Mouse (Mus musculus): ENCODE measurements around the gene Josd1.

Josd1 gene

DNA sequence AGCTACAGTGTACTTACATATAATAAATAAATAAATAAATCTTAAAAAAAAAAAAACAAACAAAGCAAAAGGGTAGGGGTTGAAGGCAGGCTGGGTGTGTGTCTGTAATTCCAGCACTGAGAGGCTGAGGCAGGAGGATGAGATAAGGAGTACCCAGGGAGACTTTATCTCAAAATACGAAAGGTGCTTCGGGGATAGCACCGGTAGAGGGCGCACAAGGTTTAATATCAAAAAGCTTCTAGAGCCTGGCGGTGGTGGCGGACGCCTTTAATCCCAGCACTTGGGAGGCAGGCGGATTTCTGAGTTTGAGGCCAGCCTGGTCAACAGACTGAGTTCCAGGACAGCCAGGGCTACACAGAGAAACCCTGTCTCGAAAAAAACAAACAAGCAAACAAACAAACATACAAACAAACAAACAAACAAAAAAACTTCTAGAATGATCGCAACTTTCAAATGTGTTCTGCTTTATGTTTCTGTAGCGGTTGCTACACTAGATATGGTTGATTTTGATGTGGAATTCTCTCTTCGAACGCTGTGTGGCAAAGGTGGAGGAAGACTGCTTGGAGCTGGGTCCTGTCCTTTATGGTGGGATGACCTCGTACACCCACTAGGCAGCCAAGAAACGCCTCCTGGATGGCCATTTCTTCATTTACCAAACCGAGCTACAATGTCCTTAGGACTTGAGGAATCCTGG lies 29.7 kb downstream of the Josd1 start:
- DNase-seq: peak; percentile 87

- no peak for DNase-seq
Measured at GRCm38 (mm10) chr15:79656451-79656850, 31.3 kb downstream of the Josd1 start.

GRCm38 (mm10) chr15:79651481-79651880 lies 36.2 kb downstream of the Josd1 start:
- no peak for DNase-seq

- DNase-seq: peak; percentile 35
Measured at GRCm38 (mm10) chr15:79650569-79650968, 37.1 kb downstream of the Josd1 start.

- no peak for DNase-seq
Measured at GRCm38 (mm10) chr15:79648130-79648529, 39.6 kb downstream of the Josd1 start.

DNA sequence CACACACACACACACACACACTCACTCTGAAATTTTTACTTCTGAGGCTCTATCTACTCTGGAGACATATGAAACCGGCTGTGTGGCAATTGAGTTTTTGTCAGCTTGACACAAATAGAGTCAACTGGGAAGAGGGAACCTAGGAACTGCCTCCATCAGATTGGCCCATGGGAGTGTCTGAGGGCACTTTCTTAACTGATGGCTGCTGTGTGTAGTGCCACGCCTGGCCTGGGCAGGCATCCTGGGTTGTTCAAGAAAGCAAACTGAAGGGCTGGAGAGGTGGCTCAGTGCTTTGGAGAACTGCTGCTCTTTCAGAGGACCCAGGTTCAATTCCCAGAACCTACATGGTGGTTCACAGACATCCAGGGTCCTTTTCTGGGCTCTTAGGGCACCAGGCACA lies 42.2 kb downstream of the Josd1 start:
- no peak for DNase-seq

GRCm38 (mm10) chr15:79641135-79641817 lies 46.4 kb downstream of the Josd1 start:
- DNase-seq: no peak

- no peak for DNase-seq
Measured at GRCm38 (mm10) chr15:79630471-79630870, 57.2 kb downstream of the Josd1 start.
